Mouse (Mus musculus): Measurements from ENCODE around the gene Mbtps1. TPM values are rescaled to one million over a fixed set of nuclear protein-coding genes. Genes with fewer than 3 reads are reported as not detected.
A peak's percentile ranks its signal among the peaks of the same experiment; 100 is the strongest.

Mbtps1 gene
- polyA plus RNA-seq, 1 experiment: 37.9 TPM

DNA sequence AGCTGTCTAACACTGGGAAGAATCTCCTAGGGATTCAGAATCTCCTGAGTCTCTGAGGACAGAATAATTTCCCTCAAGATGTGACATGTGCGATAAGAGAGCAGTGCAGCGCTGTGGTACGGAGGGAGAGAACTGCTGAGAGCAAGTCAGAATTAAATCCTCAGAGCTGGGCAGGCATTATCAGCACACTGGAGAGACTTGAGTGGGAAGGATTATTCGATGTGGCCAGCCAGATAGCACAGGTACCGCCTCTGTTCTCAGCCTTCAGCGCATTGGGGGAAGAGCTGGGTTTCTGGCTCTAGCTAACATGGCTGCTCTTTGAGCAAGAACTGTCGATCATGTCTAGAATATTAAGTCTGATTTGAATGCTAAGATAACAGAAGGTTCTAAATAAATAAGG lies 46.8 kb downstream of the Mbtps1 start:
- H3K4me1 ChIP-seq (ENCODE audit: control insufficient read depth, insufficient read depth, low read length): no peaks in the 10 kb centered on the region
- no peak overlapping the region for H3K27ac ChIP-seq (ENCODE audit: insufficient read depth, low read depth, low read length)
- no peak for TF ChIP-seq CTCF (IDR thresholded peaks at IDR 0.05; ENCODE audit: low read depth, low read length)
- no peak for TF ChIP-seq POLR2A (IDR thresholded peaks at IDR 0.05; ENCODE audit: borderline replicate concordance, low read depth, low read length)
- no peak overlapping the region for H3K4me3 ChIP-seq (ENCODE audit: insufficient read depth, low read length)

- Histone ChIP-seq H3K4me1 (ENCODE audit: control insufficient read depth, insufficient read depth, low read length) (no peaks in the 10 kb centered on the region), H3K4me3 (ENCODE audit: insufficient read depth, low read length) (no peak overlapping the region), H3K27ac (ENCODE audit: insufficient read depth, low read depth, low read length) (no peak overlapping the region)
- TF ChIP-seq CTCF (IDR thresholded peaks at IDR 0.05; ENCODE audit: low read depth, low read length) (no peak), POLR2A (IDR thresholded peaks at IDR 0.05; ENCODE audit: borderline replicate concordance, low read depth, low read length) (no peak)
These were observed 48.1 kb downstream of the Mbtps1 start for GRCm38 (mm10) chr8:119510471-119510870.

DNA sequence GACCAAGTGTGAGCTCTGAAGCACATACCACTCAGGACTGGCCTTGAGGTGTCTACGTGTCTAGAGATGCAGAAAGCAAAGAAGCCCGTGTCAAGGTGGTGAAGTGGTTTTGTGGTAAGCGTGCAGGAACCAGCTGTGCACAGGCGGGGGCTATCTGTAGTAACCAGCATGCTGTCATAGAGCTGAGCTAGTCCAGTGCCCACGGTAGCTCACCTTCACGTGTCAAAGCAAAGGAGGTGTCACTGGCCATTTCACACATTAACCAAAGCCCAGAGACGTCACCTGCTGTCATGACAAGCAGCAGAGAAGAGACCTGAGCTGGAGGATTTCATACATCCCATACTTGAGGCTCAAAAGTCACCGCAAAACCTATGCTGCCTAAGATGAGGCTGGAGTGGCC lies 52.4 kb downstream of the Mbtps1 start:
- TF ChIP-seq CTCF (IDR thresholded peaks at IDR 0.05; ENCODE audit: low read depth, low read length) (no peak), POLR2A (IDR thresholded peaks at IDR 0.05; ENCODE audit: borderline replicate concordance, low read depth, low read length) (no peak)
- no peaks in the 10 kb centered on the region for H3K4me1 ChIP-seq (ENCODE audit: control insufficient read depth, insufficient read depth, low read length)
- H3K27ac ChIP-seq (ENCODE audit: insufficient read depth, low read depth, low read length): no peak overlapping the region
- no peak overlapping the region for H3K4me3 ChIP-seq (ENCODE audit: insufficient read depth, low read length)

- Histone ChIP-seq H3K4me3 (ENCODE audit: insufficient read depth, low read length) (no peak overlapping the region), H3K4me1 (ENCODE audit: control insufficient read depth, insufficient read depth, low read length) (no peaks in the 10 kb centered on the region), H3K27ac (ENCODE audit: insufficient read depth, low read depth, low read length) (no peak overlapping the region)
- no peak for TF ChIP-seq CTCF (IDR thresholded peaks at IDR 0.05; ENCODE audit: low read depth, low read length)
- TF ChIP-seq POLR2A (IDR thresholded peaks at IDR 0.05; ENCODE audit: borderline replicate concordance, low read depth, low read length): no peak
These were observed 53.0 kb downstream of the Mbtps1 start for GRCm38 (mm10) chr8:119505488-119505887.

- no peaks in the 10 kb centered on the region for H3K4me1 ChIP-seq (ENCODE audit: control insufficient read depth, insufficient read depth, low read length)
- TF ChIP-seq CTCF (IDR thresholded peaks at IDR 0.05; ENCODE audit: low read depth, low read length) (no peak), POLR2A (IDR thresholded peaks at IDR 0.05; ENCODE audit: borderline replicate concordance, low read depth, low read length) (no peak)
- no peak overlapping the region for H3K27ac ChIP-seq (ENCODE audit: insufficient read depth, low read depth, low read length)
- H3K4me3 ChIP-seq (ENCODE audit: insufficient read depth, low read length): no peak overlapping the region
These were observed 55.3 kb downstream of the Mbtps1 start for GRCm38 (mm10) chr8:119503191-119503767.

- TF ChIP-seq CTCF (IDR thresholded peaks at IDR 0.05; ENCODE audit: low read depth, low read length): no peak
- Histone ChIP-seq H3K27ac (ENCODE audit: insufficient read depth, low read depth, low read length) (no peak overlapping the region), H3K4me1 (ENCODE audit: control insufficient read depth, insufficient read depth, low read length) (no peaks in the 10 kb centered on the region), H3K4me3 (ENCODE audit: insufficient read depth, low read length) (no peak overlapping the region)
These were observed 56.4 kb downstream of the Mbtps1 start for GRCm38 (mm10) chr8:119502111-119502510.

DNA sequence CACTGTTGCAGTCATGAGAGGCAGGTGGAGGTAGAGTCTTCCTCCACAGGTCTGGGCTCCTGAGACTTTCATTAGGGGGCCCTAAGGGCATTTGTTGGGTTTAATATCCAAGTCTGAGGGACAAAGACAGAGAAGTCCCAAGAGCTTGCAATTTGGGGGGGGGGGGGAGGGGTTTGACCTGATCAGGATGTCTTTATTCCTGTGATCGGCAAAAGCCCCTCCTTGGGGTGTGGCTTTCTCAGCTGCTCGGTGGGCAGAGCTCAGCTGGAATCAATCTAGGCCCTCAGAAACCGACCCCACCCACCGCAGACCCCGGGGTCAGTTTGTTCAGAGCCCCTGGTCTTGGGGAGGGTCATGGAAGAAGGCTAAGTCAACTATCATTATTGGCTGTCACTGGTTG lies 56.9 kb downstream of the Mbtps1 start, which contains the start of gene Slc38a8:
Gene Slc38a8, minus strand, starts transcription at position 101 of the 400 bp plus-strand sequence.
- TF ChIP-seq CTCF (IDR thresholded peaks at IDR 0.05; ENCODE audit: low read depth, low read length) (no peak), POLR2A (IDR thresholded peaks at IDR 0.05; ENCODE audit: borderline replicate concordance, low read depth, low read length) (no peak)
- H3K4me3 ChIP-seq (ENCODE audit: insufficient read depth, low read length): no peak within 1 kb of the TSS
- no peak within 1 kb of the TSS for H3K27ac ChIP-seq (ENCODE audit: insufficient read depth, low read depth, low read length)

GRCm38 (mm10) chr8:119499836-119500235 lies 58.7 kb downstream of the Mbtps1 start:
- Histone ChIP-seq H3K27ac (ENCODE audit: insufficient read depth, low read depth, low read length) (no peak overlapping the region), H3K4me3 (ENCODE audit: insufficient read depth, low read length) (no peak overlapping the region), H3K4me1 (ENCODE audit: control insufficient read depth, insufficient read depth, low read length) (no peaks in the 10 kb centered on the region)
- TF ChIP-seq POLR2A (IDR thresholded peaks at IDR 0.05; ENCODE audit: borderline replicate concordance, low read depth, low read length) (no peak), CTCF (IDR thresholded peaks at IDR 0.05; ENCODE audit: low read depth, low read length) (no peak)

More for the DNA sequence above, 56.9 kb downstream of the Mbtps1 start, which contains the start of gene Slc38a8:
- no peaks in the 10 kb centered on the region for H3K4me1 ChIP-seq (ENCODE audit: control insufficient read depth, insufficient read depth, low read length)

DNA sequence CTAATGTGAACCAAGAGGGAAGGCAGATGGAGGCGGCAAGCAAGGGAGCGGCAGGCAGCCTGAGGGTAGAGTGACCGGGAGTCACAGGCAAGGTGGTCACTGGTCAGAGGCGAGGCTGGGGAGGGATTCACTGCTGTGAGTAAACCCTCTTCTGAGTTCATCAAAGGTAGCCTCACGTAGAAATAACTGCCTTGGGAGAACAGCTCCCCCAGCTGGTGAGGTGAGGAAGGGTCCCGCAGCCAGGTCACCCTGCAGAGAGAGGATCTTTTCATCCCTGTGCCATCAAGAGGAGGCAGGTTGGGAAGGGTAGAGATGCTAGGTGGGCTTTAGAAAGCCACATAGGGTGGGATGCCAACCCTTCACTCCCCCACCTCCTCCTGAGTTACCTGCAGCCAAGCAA lies 61.7 kb downstream of the Mbtps1 start:
- Histone ChIP-seq H3K27ac (ENCODE audit: insufficient read depth, low read depth, low read length) (no peak overlapping the region), H3K4me1 (ENCODE audit: control insufficient read depth, insufficient read depth, low read length) (no peaks in the 10 kb centered on the region), H3K4me3 (ENCODE audit: insufficient read depth, low read length) (no peak overlapping the region)
- TF ChIP-seq POLR2A (IDR thresholded peaks at IDR 0.05; ENCODE audit: borderline replicate concordance, low read depth, low read length) (no peak), CTCF (IDR thresholded peaks at IDR 0.05; ENCODE audit: low read depth, low read length) (peak; percentile 62)

- no peak for TF ChIP-seq CTCF (IDR thresholded peaks at IDR 0.05; ENCODE audit: low read depth, low read length)
- TF ChIP-seq POLR2A (IDR thresholded peaks at IDR 0.05; ENCODE audit: borderline replicate concordance, low read depth, low read length): no peak
- Histone ChIP-seq H3K4me3 (ENCODE audit: insufficient read depth, low read length) (no peak overlapping the region), H3K27ac (ENCODE audit: insufficient read depth, low read depth, low read length) (no peak overlapping the region), H3K4me1 (ENCODE audit: control insufficient read depth, insufficient read depth, low read length) (no peaks in the 10 kb centered on the region)
These were observed 71.4 kb downstream of the Mbtps1 start for GRCm38 (mm10) chr8:119487093-119487492.
